Mouse (Mus musculus) midbrain, postnatal 0 days (tissue): ENCODE measurements at regions not wholly inside any gene's neighbourhood (a gene's known extent, or its start where the extent isn't known, plus 50 kb on each side); places are given as distances from the start of the nearest gene placed in this dataset.

Experiments
- ATAC-seq: fragments of 200-750 bp; cut with Nextera tagmentation; 2 replicates; pipeline ENCODE4 v1.8.0; 2017; ENCODE audit warnings: moderate number of reproducible peaks, mild to moderate bottlenecking, moderate TSS enrichment, moderate library complexity; ENCODE audit not compliant: low FRiP score
- DNase-seq: peaks from one replicate; pipeline ENCODE4 v3.0.0-alpha.2; 2015; ENCODE audit warnings: low spot score
- H3K27ac ChIP-seq: fragments of 300-500 bp; sonication (generic); 2 replicates; pipeline ENCODE4 v1.5.1; 2014; ENCODE audit warnings: low read depth, mild to moderate bottlenecking, low read length, mixed read lengths
- H3K27me3 ChIP-seq: fragments of 300-500 bp; sonication (generic); 2 replicates; pipeline ENCODE4 v1.6.1; 2014; ENCODE audit warnings: low read length, control low read depth, mixed read lengths; ENCODE audit not compliant: insufficient read depth
- H3K36me3 ChIP-seq: fragments of 300-500 bp; sonication (generic); 2 replicates; pipeline ENCODE4 v1.6.1; 2014; ENCODE audit warnings: low read length, control low read depth, mixed read lengths; ENCODE audit not compliant: insufficient read depth
- H3K4me1 ChIP-seq: fragments of 300-500 bp; sonication (generic); 2 replicates; pipeline ENCODE4 v1.6.1; 2014; ENCODE audit warnings: mild to moderate bottlenecking, control low read depth, antibody characterized with exemption, low read length, mixed read lengths; ENCODE audit not compliant: insufficient read depth
- H3K4me2 ChIP-seq: fragments of 300-500 bp; sonication (generic); 2 replicates; pipeline ENCODE4 v1.6.1; 2014; ENCODE audit warnings: low read depth, mild to moderate bottlenecking, low read length, mixed read lengths; ENCODE audit not compliant: poor library complexity, severe bottlenecking
- H3K4me3 ChIP-seq: fragments of 300-500 bp; sonication (generic); 2 replicates; pipeline ENCODE4 v1.5.1; 2014; ENCODE audit warnings: low read depth, mild to moderate bottlenecking, low read length, moderate library complexity
- H3K9ac ChIP-seq: fragments of 300-500 bp; sonication (generic); replicated peaks from 2 replicates; pipeline ENCODE4 v1.6.1; 2014; ENCODE audit warnings: mild to moderate bottlenecking, low read length, moderate library complexity, mixed read lengths; ENCODE audit not compliant: poor library complexity, severe bottlenecking
- H3K9me3 ChIP-seq: fragments of 300-500 bp; sonication (generic); 2 replicates; pipeline ENCODE4 v1.6.1; 2016; ENCODE audit warnings: low read length, control low read depth
- CTCF ChIP-seq: IDR thresholded peaks from 2 replicates; pipeline ENCODE4 v1.5.1; 2016; ENCODE audit warnings: antibody characterized with exemption, mild to moderate bottlenecking
- WGBS: fragments of 180-500 bp; shearing (Covaris S2); extraction: QIAGEN DNeasy Blood & Tissue Kit; methylation state at CpG from one replicate; pipeline ENCODE4 v1.1.7; 2014; 5-methylcytosine and 5-hydroxymethylcytosine counted together

- Histone ChIP-seq H3K4me1 (peaks cover 7% of the 10 kb centered on the region; the same call in 1 of the 2 replicates), H3K27me3 (no peaks in the 10 kb centered on the region), H3K27ac (no peak overlapping the region), H3K9ac (no peak overlapping the region), H3K9me3 (no peaks in the 10 kb centered on the region), H3K36me3 (no peaks in the 10 kb centered on the region), H3K4me2 (no peak overlapping the region), H3K4me3 (no peak overlapping the region)
- WGBS, result 31% methylated on average over 7 of the region's 7 CpGs
- TF ChIP-seq CTCF, result no peak
- ATAC-seq, result no peak
- peak; percentile 81 for DNase-seq
Measured at GRCm38 (mm10) chr9:61622933-61623332, 250.8 kb downstream of the Tle3 start.

DNA sequence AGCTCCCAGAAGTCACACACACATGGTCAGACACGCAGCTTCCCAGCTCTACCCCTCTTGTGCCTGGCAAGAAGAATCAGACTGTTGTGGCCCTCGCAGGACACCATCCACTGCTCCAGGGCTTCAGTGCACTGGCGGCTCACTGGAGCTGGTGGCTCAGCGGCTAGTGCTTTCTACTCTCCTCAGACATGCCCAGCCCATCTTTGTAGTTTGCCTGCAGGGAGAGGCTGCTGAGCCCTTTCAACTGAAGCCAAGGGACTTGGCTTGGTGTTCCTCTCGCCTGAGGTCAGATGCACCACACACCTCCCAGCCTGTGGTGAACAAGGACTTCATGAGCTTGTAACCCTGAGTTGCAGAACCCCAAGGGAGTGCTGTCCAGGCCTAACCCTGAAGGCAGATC lies 249.8 kb downstream of the Tle3 start:
- no peaks in the 10 kb centered on the region for H3K36me3 ChIP-seq
- no peak for DNase-seq
- no peak overlapping the region for H3K27ac ChIP-seq
- H3K27me3 ChIP-seq, result no peaks in the 10 kb centered on the region
- TF ChIP-seq CTCF, result no peak
- no peak overlapping the region for H3K9ac ChIP-seq
- H3K4me1 ChIP-seq, result peaks cover 7% of the 10 kb centered on the region; the same call in 1 of the 2 replicates
- WGBS, result 70% methylated on average over 5 of the region's 5 CpGs
- no peak overlapping the region for H3K4me2 ChIP-seq
- H3K4me3 ChIP-seq, result no peak overlapping the region
- no peak for ATAC-seq
- H3K9me3 ChIP-seq, result no peaks in the 10 kb centered on the region

GRCm38 (mm10) chr9:61620786-61621185 lies 248.6 kb downstream of the Tle3 start:
- no peak overlapping the region for H3K4me3 ChIP-seq
- 65% methylated on average over 2 of the region's 2 CpGs for WGBS

DNA sequence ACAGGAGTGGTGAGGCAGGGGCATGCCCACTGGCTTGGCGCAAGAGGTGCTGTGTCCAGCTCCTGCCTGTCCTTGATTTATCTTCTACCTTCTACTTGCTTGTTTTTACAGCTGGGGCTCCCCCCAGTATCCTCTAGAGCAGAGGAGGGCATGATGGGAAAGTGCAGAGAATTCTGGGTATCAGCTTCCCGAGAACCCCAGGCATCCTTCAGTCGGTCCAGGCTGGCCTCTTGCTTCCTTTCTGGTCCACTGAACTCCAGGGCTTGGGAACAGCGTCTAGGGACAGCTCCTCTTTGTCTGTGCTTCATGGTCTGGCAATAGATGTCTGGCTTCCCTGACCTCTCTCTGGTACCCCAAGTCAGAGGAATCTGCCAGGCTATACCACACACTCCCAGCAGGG lies 247.9 kb downstream of the Tle3 start:
- WGBS, result 41% methylated on average over 4 of the region's 4 CpGs
- Histone ChIP-seq H3K27me3 (no peaks in the 10 kb centered on the region), H3K4me1 (peaks cover 7% of the 10 kb centered on the region; the same call in 1 of the 2 replicates), H3K9ac (no peak overlapping the region), H3K4me2 (no peak overlapping the region), H3K4me3 (no peak overlapping the region), H3K36me3 (no peaks in the 10 kb centered on the region), H3K9me3 (no peaks in the 10 kb centered on the region), H3K27ac (no peak overlapping the region)
- TF ChIP-seq CTCF, result no peak
- ATAC-seq (no peak), DNase-seq (no peak)

More at GRCm38 (mm10) chr9:61620786-61621185, 248.6 kb downstream of the Tle3 start:
- DNase-seq (no peak), ATAC-seq (no peak)
- no peak overlapping the region for H3K27ac ChIP-seq
- peaks cover 7% of the 10 kb centered on the region; the same call in 1 of the 2 replicates for H3K4me1 ChIP-seq
- no peak overlapping the region for H3K4me2 ChIP-seq
- H3K9me3 ChIP-seq, result no peaks in the 10 kb centered on the region
- no peak for TF ChIP-seq CTCF
- H3K9ac ChIP-seq, result no peak overlapping the region
- no peaks in the 10 kb centered on the region for H3K27me3 ChIP-seq
- H3K36me3 ChIP-seq, result no peaks in the 10 kb centered on the region

DNA sequence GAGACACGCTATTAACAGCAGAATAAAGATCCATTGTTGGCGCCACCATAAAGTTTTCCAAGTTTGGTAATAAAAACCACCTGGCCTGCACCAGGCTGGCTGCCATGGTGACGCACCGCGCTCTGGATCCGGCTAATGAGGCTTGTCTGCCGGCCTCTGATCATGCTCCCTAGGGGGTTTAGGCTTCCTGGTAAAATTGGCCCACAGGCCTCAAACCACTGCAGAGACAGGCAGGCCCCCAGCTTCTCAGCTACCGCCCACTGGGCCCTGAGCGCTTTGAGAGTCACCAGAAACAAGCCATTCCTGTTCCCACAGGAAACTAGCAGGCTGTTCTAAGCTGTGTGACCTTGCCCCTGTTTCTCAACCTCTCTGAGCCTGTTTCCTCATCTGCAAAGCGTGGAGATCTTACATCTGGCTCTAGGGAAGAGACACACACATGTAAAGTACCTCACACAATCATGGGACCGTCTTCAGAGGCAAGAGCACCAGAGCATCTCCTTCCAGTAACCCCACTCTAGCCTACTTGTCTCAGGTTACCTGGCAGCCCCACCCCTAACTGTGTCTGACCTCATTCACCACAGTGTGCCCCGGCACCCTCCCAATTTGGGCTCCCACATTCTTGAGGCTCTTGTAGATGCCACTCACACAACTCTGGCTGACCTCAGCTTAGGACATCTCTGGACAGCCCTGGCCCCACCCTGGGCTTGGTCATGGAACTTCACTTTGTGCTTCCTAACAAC lies 246.5 kb downstream of the Tle3 start:
- DNase-seq (no peak), ATAC-seq (no peak)
- H3K9me3 ChIP-seq, result no peaks in the 10 kb centered on the region
- H3K27me3 ChIP-seq, result no peaks in the 10 kb centered on the region
- no peak overlapping the region for H3K27ac ChIP-seq
- no peak overlapping the region for H3K4me3 ChIP-seq
- H3K4me1 ChIP-seq, result peaks cover 3% of the 10 kb centered on the region; the same call in 1 of the 2 replicates
- H3K9ac ChIP-seq, result no peak overlapping the region
- no peaks in the 10 kb centered on the region for H3K36me3 ChIP-seq
- no peak for TF ChIP-seq CTCF
- H3K4me2 ChIP-seq, result no peak overlapping the region
- WGBS, result 38% methylated on average over 12 of the region's 12 CpGs

DNA sequence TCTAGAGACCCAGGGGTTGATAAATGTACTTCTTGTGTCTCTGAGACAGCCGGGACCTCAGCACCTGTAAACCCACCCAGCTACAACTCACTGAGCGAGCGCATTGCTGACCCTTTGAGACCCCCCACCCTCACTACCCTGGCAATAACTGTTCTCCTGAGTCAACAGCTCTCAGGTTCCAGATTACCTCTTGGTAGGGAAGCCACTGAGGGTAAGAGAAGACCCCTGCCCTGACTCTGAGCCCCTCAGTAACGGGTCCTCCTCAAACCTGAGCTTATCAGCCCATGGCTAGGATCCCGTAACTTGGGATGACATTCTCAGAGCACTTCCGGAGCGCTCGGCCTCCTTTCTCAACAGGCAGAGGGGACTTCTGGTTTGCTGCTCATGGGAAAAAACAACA lies 245.8 kb downstream of the Tle3 start:
- no peak overlapping the region for H3K27ac ChIP-seq
- TF ChIP-seq CTCF, result no peak
- H3K36me3 ChIP-seq, result no peaks in the 10 kb centered on the region
- H3K9me3 ChIP-seq, result no peaks in the 10 kb centered on the region
- ATAC-seq (no peak), DNase-seq (no peak)
- no peak overlapping the region for H3K9ac ChIP-seq
- 73% methylated on average over 8 of the region's 8 CpGs for WGBS
- no peaks in the 10 kb centered on the region for H3K27me3 ChIP-seq
- H3K4me2 ChIP-seq, result no peak overlapping the region
- no peak overlapping the region for H3K4me3 ChIP-seq
- peaks cover 3% of the 10 kb centered on the region; the same call in 1 of the 2 replicates for H3K4me1 ChIP-seq
